Mouse (Mus musculus) forebrain, embryonic 11.5 days (tissue): ENCODE measurements around the gene Tbc1d10b. TPM values are rescaled to one million over a fixed set of nuclear protein-coding genes. Genes with fewer than 3 reads are reported as not detected.

Experiments used
- ATAC-seq: fragments of 200-750 bp; cut with Nextera tagmentation; replicated peaks from 2 replicates; pipeline ENCODE4 v1.8.0; 2017; ENCODE audit warnings: moderate TSS enrichment; ENCODE audit not compliant: low FRiP score
- DNase-seq: peaks from one replicate; pipeline ENCODE4 v3.0.0-alpha.2; 2017; ENCODE audit warnings: low spot score
- H3K27ac ChIP-seq: fragments of 300-500 bp; sonication (generic); 2 replicates; pipeline ENCODE4 v1.5.1; 2014; ENCODE audit warnings: low read depth, low read length
- H3K27me3 ChIP-seq: fragments of 300-500 bp; sonication (generic); 2 replicates; pipeline ENCODE4 v1.6.1; 2014; ENCODE audit warnings: mild to moderate bottlenecking, low read length, mixed read lengths; ENCODE audit not compliant: control insufficient read depth, insufficient read depth
- H3K36me3 ChIP-seq: fragments of 300-500 bp; sonication (generic); 2 replicates; pipeline ENCODE4 v1.6.1; 2014; ENCODE audit warnings: mild to moderate bottlenecking, low read length, moderate library complexity, mixed read lengths; ENCODE audit not compliant: control insufficient read depth, insufficient read depth
- H3K4me1 ChIP-seq: fragments of 300-500 bp; sonication (generic); replicated peaks from 2 replicates; pipeline ENCODE4 v1.6.1; 2014; ENCODE audit warnings: low read length, mixed read lengths; ENCODE audit not compliant: control insufficient read depth, insufficient read depth
- H3K4me2 ChIP-seq: fragments of 300-500 bp; sonication (generic); 2 replicates; pipeline ENCODE4 v1.6.1; 2014; ENCODE audit warnings: low read depth, mild to moderate bottlenecking, low read length, moderate library complexity, mixed read lengths; ENCODE audit not compliant: severe bottlenecking
- H3K4me3 ChIP-seq: fragments of 300-500 bp; sonication (generic); 2 replicates; pipeline ENCODE4 v1.5.1; 2014; ENCODE audit warnings: low read depth, low read length
- H3K9ac ChIP-seq: fragments of 300-500 bp; sonication (generic); 2 replicates; pipeline ENCODE4 v1.6.1; 2014; ENCODE audit warnings: low read length
- H3K9me3 ChIP-seq: fragments of 300-500 bp; sonication (generic); 2 replicates; pipeline ENCODE4 v1.6.1; 2016; ENCODE audit warnings: low read length, mixed read lengths; ENCODE audit not compliant: control insufficient read depth
- WGBS: fragments of 180-500 bp; shearing (Covaris S2); extraction: QIAGEN DNeasy Blood & Tissue Kit; methylation state at CpG from one replicate; pipeline ENCODE4 v1.1.7; 2014; 5-methylcytosine and 5-hydroxymethylcytosine counted together
- polyA plus RNA-seq: library from polyadenylated mRNA; unstranded; fragments of >200 nt; fragmentation: Nextera tagmentation; extraction: Ambion mirVana; gene quantifications from 2 replicates; pipeline ENCODE4 v1.2.1, GENCODE M21; 2014

The Tbc1d10b gene
- polyA plus RNA-seq, 1 experiment from 2014 or later = 31.7 TPM

GRCm38 (mm10) chr7:127244658-127245510 lies 36.6 kb upstream of the Tbc1d10b start:
- WGBS = 14% methylated on average over 31 of the region's 33 CpGs
- no peak for DNase-seq
- no peaks in the 10 kb centered on the region; the same call in 1 of the 2 replicates for H3K36me3 ChIP-seq
- peak overlapping the region; percentile 86 for H3K9ac ChIP-seq
- no peaks in the 10 kb centered on the region for H3K9me3 ChIP-seq
- H3K4me3 ChIP-seq = peak overlapping the region; percentile 79
- H3K4me2 ChIP-seq = peak overlapping the region; percentile 88
- peak; percentile 74 for ATAC-seq
- no peaks in the 10 kb centered on the region for H3K27me3 ChIP-seq
- H3K4me1 ChIP-seq = peaks cover 20% of the 10 kb centered on the region
- H3K27ac ChIP-seq = peak overlapping the region; percentile 84

GRCm38 (mm10) chr7:127243870-127244657 lies 35.8 kb upstream of the Tbc1d10b start, which contains the start of gene Zfp771:
Gene Zfp771, plus strand, starts transcription at chr7:127244274.
- WGBS = 1% methylated on average over 56 of the region's 56 CpGs
- peak; percentile 96 for ATAC-seq
- DNase-seq = peak; percentile 97
- Histone ChIP-seq H3K9ac (peak within 1 kb of the TSS; percentile 86), H3K27me3 (no peaks in the 10 kb centered on the region), H3K9me3 (no peaks in the 10 kb centered on the region), H3K4me2 (peak within 1 kb of the TSS; percentile 88), H3K4me3 (peak within 1 kb of the TSS; percentile 79), H3K36me3 (no peaks in the 10 kb centered on the region; the same call in 1 of the 2 replicates), H3K4me1 (peaks cover 20% of the 10 kb centered on the region), H3K27ac (peak within 1 kb of the TSS; percentile 84)

DNA sequence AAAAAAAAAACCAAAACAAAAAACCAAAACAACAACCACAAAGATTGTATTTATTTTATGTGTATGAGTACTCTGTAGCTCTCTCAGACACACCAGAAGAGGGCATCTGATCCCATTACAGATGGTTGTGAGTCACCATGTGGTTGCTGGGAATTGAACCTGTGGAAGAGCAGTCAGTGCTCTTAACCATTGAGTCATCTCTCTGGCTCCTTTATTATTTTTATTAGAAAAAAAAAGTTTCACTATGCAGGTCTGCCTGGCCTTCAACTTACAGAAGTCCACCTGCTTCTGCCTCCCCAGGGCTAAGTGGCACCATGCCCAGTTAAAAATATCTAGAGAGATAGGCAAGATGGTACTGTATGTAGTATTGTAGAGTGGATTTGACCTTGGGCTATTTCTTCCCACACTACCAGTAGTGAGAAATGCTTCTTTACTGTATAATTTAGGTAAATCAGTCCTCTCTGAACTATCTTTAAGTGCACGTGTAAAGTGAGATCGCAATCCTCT lies 35.1 kb upstream of the Tbc1d10b start:
- H3K27ac ChIP-seq = peak overlapping the region; percentile 84; the same call in 1 of the 2 replicates
- H3K4me2 ChIP-seq = peak overlapping the region; percentile 88
- peak overlapping the region; percentile 79; the same call in 1 of the 2 replicates for H3K4me3 ChIP-seq
- H3K4me1 ChIP-seq = peaks cover 20% of the 10 kb centered on the region
- H3K9ac ChIP-seq = peak overlapping the region; percentile 86
- 40% methylated on average over 2 of the region's 2 CpGs for WGBS
- ATAC-seq (no peak), DNase-seq (no peak)
- no peaks in the 10 kb centered on the region for H3K9me3 ChIP-seq
- H3K36me3 ChIP-seq = peaks cover 2% of the 10 kb centered on the region
- H3K27me3 ChIP-seq = no peaks in the 10 kb centered on the region

GRCm38 (mm10) chr7:127234777-127235176 lies 26.5 kb upstream of the Tbc1d10b start:
- Histone ChIP-seq H3K9me3 (no peaks in the 10 kb centered on the region; the same call in 1 of the 2 replicates), H3K27me3 (no peaks in the 10 kb centered on the region), H3K4me2 (peak overlapping the region; percentile 61; the same call in 1 of the 2 replicates), H3K27ac (no peak overlapping the region), H3K4me1 (peaks cover 10% of the 10 kb centered on the region; the same call in 1 of the 2 replicates), H3K36me3 (peaks cover 34% of the 10 kb centered on the region), H3K9ac (peak overlapping the region; percentile 27; the same call in 1 of the 2 replicates), H3K4me3 (peak overlapping the region; percentile 94; the same call in 1 of the 2 replicates)
- DNase-seq (no peak), ATAC-seq (no peak)
- WGBS = 90% methylated on average over 2 of the region's 2 CpGs

DNA sequence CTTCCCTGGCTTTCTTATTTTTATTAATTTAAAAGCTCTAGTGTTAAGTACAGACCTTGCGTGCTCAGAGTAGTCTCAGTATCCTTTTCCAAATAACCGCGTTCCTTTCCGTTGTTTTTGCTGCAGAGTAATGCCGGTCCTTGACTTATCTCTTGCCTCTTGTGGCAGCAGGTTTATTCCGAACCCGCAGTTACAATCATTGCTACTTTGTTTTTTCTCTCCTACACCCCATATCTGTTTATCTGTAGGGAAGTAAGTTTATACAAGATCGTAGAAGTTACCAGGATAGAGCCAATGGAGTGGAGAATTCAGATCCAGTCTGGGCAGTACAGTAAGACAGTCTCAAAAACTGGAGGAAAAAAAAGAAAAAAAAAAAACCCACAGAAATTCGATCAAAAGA lies 25.5 kb upstream of the Tbc1d10b start:
- no peak for DNase-seq
- peaks cover 10% of the 10 kb centered on the region; the same call in 1 of the 2 replicates for H3K4me1 ChIP-seq
- H3K9me3 ChIP-seq = no peaks in the 10 kb centered on the region; the same call in 1 of the 2 replicates
- H3K27ac ChIP-seq = peak overlapping the region; percentile 99
- no peaks in the 10 kb centered on the region for H3K27me3 ChIP-seq
- 6% methylated on average over 9 of the region's 9 CpGs for WGBS
- H3K9ac ChIP-seq = peak overlapping the region; percentile 99
- peaks cover 36% of the 10 kb centered on the region for H3K36me3 ChIP-seq
- peak overlapping the region; percentile 94 for H3K4me3 ChIP-seq
- H3K4me2 ChIP-seq = peak overlapping the region; percentile 61
- no peak for ATAC-seq

DNA sequence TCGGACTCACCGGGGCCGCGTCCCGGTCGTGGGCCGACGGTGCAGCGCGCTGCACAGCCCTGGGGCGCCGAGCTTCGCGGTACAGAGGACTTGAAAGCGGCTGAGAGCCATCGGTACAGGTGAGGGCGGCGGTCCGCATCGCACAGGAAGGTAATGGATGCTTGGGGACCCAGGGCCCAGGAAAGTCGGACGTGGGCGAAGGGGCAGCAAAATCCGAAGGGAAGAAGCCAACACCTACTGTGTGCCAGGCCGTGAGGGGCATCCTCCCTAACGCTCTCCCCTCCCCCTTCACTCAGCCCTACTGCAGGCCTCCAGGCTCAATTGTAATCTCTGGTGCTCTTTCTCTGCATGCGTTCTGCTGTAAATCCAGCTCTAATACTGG lies 25.1 kb upstream of the Tbc1d10b start:
- H3K36me3 ChIP-seq = peaks cover 34% of the 10 kb centered on the region
- ATAC-seq = peak; percentile 61

GRCm38 (mm10) chr7:127232622-127233367 lies 24.5 kb upstream of the Tbc1d10b start, which contains the start of the genes Zfp553 and Sept1:
Gene Zfp553, plus strand, starts transcription at chr7:127233061.
Gene Sept1, minus strand, starts transcription at chr7:127233130.
- ATAC-seq = peak; percentile 89
- H3K9me3 ChIP-seq = no peaks in the 10 kb centered on the region; the same call in 1 of the 2 replicates
- H3K4me2 ChIP-seq = peak within 1 kb of the TSS; percentile 61
- H3K4me1 ChIP-seq = peaks cover 10% of the 10 kb centered on the region; the same call in 1 of the 2 replicates
- no peaks in the 10 kb centered on the region for H3K27me3 ChIP-seq
- peak within 1 kb of the TSS; percentile 94 for H3K4me3 ChIP-seq
- peak within 1 kb of the TSS; percentile 99 for H3K9ac ChIP-seq
- peak within 1 kb of the TSS; percentile 99 for H3K27ac ChIP-seq
- WGBS = under 1% methylated on average over 63 of the region's 64 CpGs
- peaks cover 28% of the 10 kb centered on the region for H3K36me3 ChIP-seq
- peak; percentile 97 for DNase-seq

More for the DNA sequence above, 25.1 kb upstream of the Tbc1d10b start:
- peak overlapping the region; percentile 99 for H3K9ac ChIP-seq
- WGBS = 1% methylated on average over 24 of the region's 27 CpGs
- H3K4me1 ChIP-seq = peaks cover 10% of the 10 kb centered on the region; the same call in 1 of the 2 replicates
- H3K4me3 ChIP-seq = peak overlapping the region; percentile 94
- H3K9me3 ChIP-seq = no peaks in the 10 kb centered on the region; the same call in 1 of the 2 replicates
- no peaks in the 10 kb centered on the region for H3K27me3 ChIP-seq
- H3K27ac ChIP-seq = peak overlapping the region; percentile 99
- no peak for DNase-seq
- H3K4me2 ChIP-seq = peak overlapping the region; percentile 61
